8 mouse cellular contexts compared by ENCODE assay signal in genomic region chr3:146047704-146048207, GRCm38 (mm10).
DNase-seq lines count a peak whose midpoint lies in the region; ATAC-seq and TF ChIP-seq lines count a peak whose summit lies in the region.

No protein-coding gene starts in this region.

- no peak for TF ChIP-seq POLR2A in thymus, adult 2 months (IDR thresholded peaks at IDR 0.05; ENCODE audit: control insufficient read depth, extremely low read depth, insufficient read depth, low read length, poor library complexity)

- H3K9ac ChIP-seq in limb, embryonic 15.5 days, result no peak overlapping the region
- H3K9ac ChIP-seq in neural tube, embryonic 12.5 days, result no peak overlapping the region

- DNase-seq in urinary bladder, adult 18-20 months (ENCODE audit: low spot score in 2 of 2), result peak; percentile 5 to 18
- no peak for DNase-seq in urinary bladder, postnatal 10 days (ENCODE audit: low spot score)
- DNase-seq in embryo, embryonic 9.5 days (ENCODE audit: extremely low spot score), result peak; percentile 55
- DNase-seq in thymus, adult 2 months, result no peak
- DNase-seq in cerebellum, adult 8-10 months, result no peak

- H3K4me1 ChIP-seq in limb, embryonic 15.5 days, result peaks cover 12% of the 10 kb centered on the region
- H3K4me1 ChIP-seq in neural tube, embryonic 12.5 days, result peaks cover 9% of the 10 kb centered on the region; the same call in 1 of the 2 replicates
- H3K4me1 ChIP-seq in thymus, adult 2 months (replicated peaks; ENCODE audit: control insufficient read depth, insufficient read depth, low read length), result peaks cover 30% of the 10 kb centered on the region

- TF ChIP-seq CTCF in thymus, adult 2 months (IDR thresholded peaks at IDR 0.05; ENCODE audit: borderline replicate concordance, control insufficient read depth, extremely low read depth, insufficient read depth, low read length, poor library complexity), result no peak

- peak overlapping the region; percentile 22 for H3K4me2 ChIP-seq in limb, embryonic 15.5 days
- peak overlapping the region; percentile 16; the same call in 1 of the 2 replicates for H3K4me2 ChIP-seq in neural tube, embryonic 12.5 days (replicated peaks)

- no peaks in the 10 kb centered on the region for H3K36me3 ChIP-seq in limb, embryonic 15.5 days
- no peaks in the 10 kb centered on the region for H3K36me3 ChIP-seq in neural tube, embryonic 12.5 days
- no peaks in the 10 kb centered on the region for H3K36me3 ChIP-seq in thymus, adult 2 months (ENCODE audit: control insufficient read depth, insufficient read depth, low read length)

- no peak overlapping the region for H3K27ac ChIP-seq in limb, embryonic 15.5 days
- H3K27ac ChIP-seq in neural tube, embryonic 12.5 days, result no peak overlapping the region
- H3K27ac ChIP-seq in thymus, adult 2 months (ENCODE audit: control insufficient read depth, insufficient read depth, low read length), result no peak overlapping the region

- H3K4me3 ChIP-seq in limb, embryonic 15.5 days, result no peak overlapping the region
- H3K4me3 ChIP-seq in neural tube, embryonic 12.5 days, result no peak overlapping the region
- H3K4me3 ChIP-seq in thymus, adult 2 months (ENCODE audit: control insufficient read depth, insufficient read depth, low read length), result no peak overlapping the region

- WGBS in limb, embryonic 15.5 days, result 26% methylated on average over 15 of the region's 15 CpGs
- 26% methylated on average over 15 of the region's 15 CpGs for WGBS in neural tube, embryonic 12.5 days
- WGBS in thymus, adult 2 months, result 23% methylated on average over 15 of the region's 15 CpGs

- H3K9me3 ChIP-seq in limb, embryonic 15.5 days, result no peaks in the 10 kb centered on the region
- H3K9me3 ChIP-seq in neural tube, embryonic 12.5 days, result no peaks in the 10 kb centered on the region

- H3K27me3 ChIP-seq in limb, embryonic 15.5 days, result no peaks in the 10 kb centered on the region
- H3K27me3 ChIP-seq in neural tube, embryonic 12.5 days (replicated peaks), result no peaks in the 10 kb centered on the region
- no peaks in the 10 kb centered on the region for H3K27me3 ChIP-seq in thymus, adult 2 months (ENCODE audit: control insufficient read depth, insufficient read depth, low read length)

- peak; percentile 66 to 75 for ATAC-seq in hematopoietic stem cell, adult 5-6 weeks (replicated peaks in 1 of 2; ENCODE audit: insufficient read depth in 1 of 2, low FRiP score in 2 of 2, low TSS enrichment in 1 of 2, low read depth in 1 of 2, poor library complexity in 2 of 2, severe bottlenecking in 2 of 2)
- peak; percentile 72 for ATAC-seq in limb, embryonic 15.5 days (ENCODE audit: insufficient number of reproducible peaks, low FRiP score, low TSS enrichment, low read depth)
- ATAC-seq in neural tube, embryonic 12.5 days (ENCODE audit: low FRiP score, low read depth), result no peak

Comparison
In these comparisons a context has a peak if more than half of its experiments do, and no peak if none do; other contexts are left out.
1. DNase-seq: peak in urinary bladder, adult 18-20 months (2 of 2) and embryo, embryonic 9.5 days (single experiment); none in urinary bladder, postnatal 10 days (single experiment), thymus, adult 2 months (single experiment) and cerebellum, adult 8-10 months (single experiment).